Mouse (Mus musculus): ENCODE results near the gene Slc7a8.

DNA sequence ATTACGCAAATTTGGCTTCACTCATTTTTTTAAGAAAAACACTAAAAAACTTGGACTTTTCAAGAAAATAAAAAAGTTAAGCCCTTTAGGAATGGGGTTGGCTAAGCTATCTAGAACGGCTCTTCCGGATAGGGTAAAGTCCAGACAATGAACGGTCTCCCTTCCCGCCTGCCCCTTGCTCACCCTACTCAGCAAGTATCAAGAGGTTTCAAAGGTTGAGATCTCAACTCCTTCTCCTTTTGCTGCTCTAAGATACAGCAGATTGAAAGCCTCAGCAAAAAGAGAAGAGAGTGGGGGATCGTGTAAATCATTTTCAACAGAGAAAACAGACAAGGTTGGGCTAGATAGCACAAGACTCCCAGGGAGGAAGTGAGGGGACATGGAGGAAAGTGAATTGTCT is 1.2 kb upstream of the Slc7a8 start:
- TF ChIP-seq CTCF (IDR thresholded peaks at IDR 0.05; ENCODE audit: borderline replicate concordance, extremely low read depth, insufficient read depth, insufficient read length) (no peak), POLR2A (IDR thresholded peaks at IDR 0.05; ENCODE audit: borderline replicate concordance, extremely low read depth, insufficient read depth, insufficient read length, poor library complexity, severe bottlenecking) (no peak)

Measured in brain, embryonic 14.5 days (tissue).